Mouse (Mus musculus): ENCODE data around the gene Gdap1l1.

DNA sequence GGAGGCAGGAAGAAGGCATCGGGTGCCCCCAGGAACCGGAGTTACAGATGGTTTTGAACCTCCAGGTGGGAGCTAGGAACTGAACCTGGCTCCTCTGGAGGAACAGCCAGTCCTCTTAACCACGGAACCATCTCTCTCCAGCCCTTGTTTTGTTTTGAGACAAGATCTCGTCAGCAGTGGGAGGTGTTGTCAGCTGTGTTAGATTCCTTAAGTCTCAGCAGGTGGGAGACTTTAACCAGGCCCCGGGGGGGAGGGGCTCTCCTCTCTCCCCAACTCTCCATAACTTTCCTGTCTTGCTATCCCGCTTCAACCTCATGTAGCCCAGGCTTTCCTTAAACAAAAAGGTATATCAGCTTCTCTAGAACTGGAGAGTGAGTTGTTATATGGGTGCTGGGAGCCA, 56.2 kb downstream of the Gdap1l1 start:
- no peak for TF ChIP-seq CTCF (IDR thresholded peaks at IDR 0.05; ENCODE audit: insufficient read depth, low read depth, low read length)
- no peak for TF ChIP-seq POLR2A (IDR thresholded peaks at IDR 0.05; ENCODE audit: insufficient read depth, low read depth, low read length)
